Mouse (Mus musculus) forebrain, postnatal 0 days (tissue): ENCODE results near the gene Adra1b. TPM values are rescaled to one million over a fixed set of nuclear protein-coding genes. Genes with fewer than 3 reads are reported as not detected.

Source experiments
- ATAC-seq: fragments of 200-750 bp; cut with Nextera tagmentation; 2 replicates; pipeline ENCODE4 v1.8.0; 2017; ENCODE audit warnings: mild to moderate bottlenecking, moderate library complexity
- DNase-seq: peaks from one replicate; pipeline ENCODE4 v3.0.0-alpha.2; 2015
- H3K27ac ChIP-seq: fragments of 300-500 bp; sonication (generic); 2 replicates; pipeline ENCODE4 v1.5.1; 2014; ENCODE audit warnings: low read depth, mild to moderate bottlenecking, antibody characterized with exemption, low read length, moderate library complexity, mixed read lengths
- H3K27me3 ChIP-seq: fragments of 300-500 bp; sonication (generic); 2 replicates; pipeline ENCODE4 v1.6.1; 2014; ENCODE audit warnings: mild to moderate bottlenecking, low read length, mixed read lengths; ENCODE audit not compliant: insufficient read depth
- H3K36me3 ChIP-seq: fragments of 300-500 bp; sonication (generic); 2 replicates; pipeline ENCODE4 v1.6.1; 2014; ENCODE audit warnings: mild to moderate bottlenecking, moderate library complexity; ENCODE audit not compliant: insufficient read depth
- H3K4me1 ChIP-seq: fragments of 300-500 bp; sonication (generic); 2 replicates; pipeline ENCODE4 v1.6.1; 2014; ENCODE audit warnings: antibody characterized with exemption; ENCODE audit not compliant: insufficient read depth
- H3K4me2 ChIP-seq: fragments of 300-500 bp; sonication (generic); 2 replicates; pipeline ENCODE4 v1.6.1; 2014; ENCODE audit warnings: low read depth, mild to moderate bottlenecking, moderate library complexity
- H3K4me3 ChIP-seq: fragments of 300-500 bp; sonication (generic); 2 replicates; pipeline ENCODE4 v1.5.1; 2014; ENCODE audit warnings: low read depth, low read length, mixed read lengths
- H3K9ac ChIP-seq: fragments of 300-500 bp; sonication (generic); 2 replicates; pipeline ENCODE4 v1.6.1; 2014; ENCODE audit warnings: mild to moderate bottlenecking
- H3K9me3 ChIP-seq: fragments of 300-500 bp; sonication (generic); 2 replicates; pipeline ENCODE4 v1.6.1; 2016; ENCODE audit warnings: low read length
- CTCF ChIP-seq: sonication (generic); IDR thresholded peaks from 2 replicates; pipeline ENCODE4 v1.5.1; 2016; ENCODE audit warnings: antibody characterized with exemption, control low read depth, low read depth
- WGBS: fragments of 180-500 bp; shearing (Covaris S2); extraction: QIAGEN DNeasy Blood & Tissue Kit; methylation state at CpG from one replicate; pipeline ENCODE4 v1.1.7; 2014; 5-methylcytosine and 5-hydroxymethylcytosine counted together
- polyA plus RNA-seq: library from polyadenylated mRNA; unstranded; fragments of >200 nt; fragmentation: Nextera tagmentation; extraction: Ambion mirVana; gene quantifications from 2 replicates; pipeline ENCODE4 v1.2.1, GENCODE M21; 2015
- total RNA-seq: library from RNA; depleted of rRNA; stranded (reverse); fragments of >200 nt; gene quantifications from 2 replicates; pipeline ENCODE4 v1.2.3, GENCODE M21; 2014

Adra1b gene
- total and polyA plus RNA-seq, 2 experiments from 2014 or later: 6.5 to 12.1 TPM

DNA sequence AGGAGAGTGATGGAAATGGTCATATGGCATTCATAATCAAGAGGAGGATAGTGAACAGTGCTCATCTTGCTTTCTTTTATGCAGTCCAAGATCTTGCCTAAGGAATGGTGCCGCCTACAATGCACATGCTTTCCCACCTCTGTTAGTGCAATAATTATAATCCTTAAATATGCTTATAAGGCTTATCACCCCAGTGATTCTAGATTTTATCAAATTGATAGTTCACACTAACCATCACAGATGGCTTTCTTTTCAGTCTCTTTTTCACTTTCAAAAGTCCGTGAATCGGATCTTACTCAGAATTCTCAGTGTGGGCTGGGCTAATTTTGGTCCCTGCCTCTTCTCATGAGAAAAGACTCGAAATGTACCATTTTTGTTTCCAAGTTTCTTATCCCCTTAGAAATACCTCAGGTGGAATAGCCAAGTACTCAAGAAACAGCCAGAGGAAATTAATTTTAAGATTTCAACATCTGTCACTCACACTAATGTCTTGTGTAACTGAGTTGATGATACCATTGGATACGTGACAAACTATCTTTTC lies 17.3 kb downstream of the Adra1b start:
- no peaks in the 10 kb centered on the region for H3K9me3 ChIP-seq
- no peaks in the 10 kb centered on the region for H3K36me3 ChIP-seq
- no peak overlapping the region for H3K4me3 ChIP-seq
- ATAC-seq (no peak), DNase-seq (no peak)
- 88% methylated on average over 5 of the region's 5 CpGs for WGBS
- H3K9ac ChIP-seq: no peak overlapping the region
- no peak overlapping the region for H3K27ac ChIP-seq
- no peak for TF ChIP-seq CTCF
- no peaks in the 10 kb centered on the region for H3K4me1 ChIP-seq
- H3K4me2 ChIP-seq: no peak overlapping the region
- no peaks in the 10 kb centered on the region for H3K27me3 ChIP-seq

DNA sequence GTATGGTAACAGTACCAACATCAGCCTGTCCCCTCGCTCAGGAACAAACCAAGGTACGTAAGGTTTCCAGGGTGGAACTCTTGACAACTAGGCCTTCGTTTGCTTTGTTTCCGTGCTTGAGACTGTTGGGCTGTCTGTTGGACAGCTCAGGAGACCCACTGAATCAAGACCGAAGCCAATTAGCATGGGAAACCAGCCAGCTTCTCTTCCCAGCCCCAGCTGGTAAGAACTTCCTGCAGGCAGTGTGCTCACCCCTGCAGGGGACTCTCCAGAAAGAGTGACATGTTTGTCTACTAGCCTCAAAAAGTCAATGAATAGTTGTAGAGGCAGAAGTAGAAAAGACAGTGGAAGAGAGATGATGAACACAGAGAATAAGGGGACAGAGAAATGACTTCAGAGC lies 23.8 kb downstream of the Adra1b start:
- H3K4me2 ChIP-seq: no peak overlapping the region
- DNase-seq: peak; percentile 1
- no peak for ATAC-seq
- no peaks in the 10 kb centered on the region for H3K36me3 ChIP-seq
- no peak overlapping the region for H3K4me3 ChIP-seq
- H3K4me1 ChIP-seq: no peaks in the 10 kb centered on the region
- H3K27ac ChIP-seq: no peak overlapping the region
- 50% methylated on average over 5 of the region's 5 CpGs for WGBS
- H3K27me3 ChIP-seq: no peaks in the 10 kb centered on the region
- no peak for TF ChIP-seq CTCF
- no peaks in the 10 kb centered on the region for H3K9me3 ChIP-seq
- H3K9ac ChIP-seq: no peak overlapping the region

DNA sequence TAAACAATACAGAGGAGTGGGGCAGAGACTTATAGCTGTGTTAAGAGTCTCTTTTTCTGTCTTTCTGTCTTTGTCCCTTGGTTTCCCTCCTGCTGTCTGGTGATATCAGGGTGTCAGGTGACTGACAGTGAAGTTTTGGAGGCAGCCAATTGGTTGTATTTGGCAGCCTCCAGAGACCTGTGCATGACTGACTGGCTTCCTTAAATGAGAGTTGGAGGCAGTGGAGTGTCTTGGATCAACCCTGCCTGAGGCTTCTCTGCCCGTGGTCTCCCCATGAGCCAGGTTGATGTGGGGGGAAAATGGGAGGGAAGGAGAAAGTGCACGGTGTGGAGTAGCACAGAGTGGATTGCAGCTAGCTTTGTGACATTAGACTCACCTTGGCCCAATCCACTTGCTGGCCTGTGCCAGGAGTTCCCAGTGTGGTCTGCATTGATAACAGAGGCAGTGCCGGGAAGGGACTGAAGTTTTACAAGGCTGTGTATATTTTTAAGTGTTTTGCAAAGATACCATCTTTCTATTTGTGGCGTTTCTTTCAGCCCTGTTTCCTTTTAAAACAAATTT lies 33.2 kb downstream of the Adra1b start:
- Histone ChIP-seq H3K4me3 (no peak overlapping the region), H3K4me2 (no peak overlapping the region), H3K4me1 (no peaks in the 10 kb centered on the region), H3K27me3 (no peaks in the 10 kb centered on the region), H3K9me3 (no peaks in the 10 kb centered on the region), H3K9ac (no peak overlapping the region), H3K27ac (no peak overlapping the region), H3K36me3 (no peaks in the 10 kb centered on the region)
- no peak for TF ChIP-seq CTCF
- no peak for DNase-seq
- WGBS: 67% methylated on average over 4 of the region's 4 CpGs
- ATAC-seq: no peak

DNA sequence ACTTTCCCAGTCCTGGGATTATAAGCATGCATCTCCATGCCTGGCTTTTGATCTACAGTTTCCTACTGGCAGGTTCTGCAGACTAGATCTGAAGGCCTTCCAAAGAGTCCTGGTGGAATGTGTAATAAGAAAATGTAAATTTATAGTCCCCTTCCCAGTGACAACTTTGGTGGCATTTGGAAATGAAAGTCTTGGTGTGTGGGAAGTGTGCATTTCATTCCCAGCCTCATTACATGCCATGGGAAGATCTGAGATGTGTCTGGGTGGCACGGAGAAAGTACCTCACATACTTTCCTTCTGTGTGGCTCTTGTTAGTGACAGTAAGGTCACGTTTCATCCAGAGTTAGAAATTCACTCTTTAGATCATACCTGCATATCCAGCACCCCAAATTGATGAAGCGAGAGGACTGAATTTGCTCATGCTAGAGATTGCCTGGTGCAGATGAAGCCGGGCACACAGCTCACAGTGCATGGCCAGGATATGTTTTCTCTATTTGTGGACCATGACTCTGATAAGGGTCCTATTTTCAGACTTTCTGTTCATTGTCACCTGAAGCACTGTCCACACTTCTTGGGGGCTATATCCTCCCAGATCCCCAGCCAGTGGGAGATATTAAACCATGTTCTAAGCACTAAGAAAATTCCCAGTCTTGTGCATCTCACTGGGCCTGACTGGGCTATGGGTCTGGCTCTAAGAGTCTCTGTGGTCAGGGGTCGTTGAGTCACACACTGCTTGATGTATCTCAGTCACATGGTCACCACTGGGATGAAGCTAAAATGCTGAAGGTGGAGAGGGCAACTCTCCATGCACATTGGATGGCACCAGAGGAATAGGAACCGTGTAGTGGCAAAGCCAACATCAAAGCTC lies 35.5 kb downstream of the Adra1b start:
- no peak overlapping the region for H3K27ac ChIP-seq
- 85% methylated on average over 6 of the region's 6 CpGs for WGBS
- no peaks in the 10 kb centered on the region for H3K27me3 ChIP-seq
- no peak overlapping the region for H3K4me3 ChIP-seq
- no peaks in the 10 kb centered on the region for H3K4me1 ChIP-seq
- no peaks in the 10 kb centered on the region for H3K9me3 ChIP-seq
- no peak overlapping the region for H3K4me2 ChIP-seq
- no peaks in the 10 kb centered on the region for H3K36me3 ChIP-seq
- ATAC-seq: no peak
- H3K9ac ChIP-seq: no peak overlapping the region
- DNase-seq: no peak
- no peak for TF ChIP-seq CTCF

DNA sequence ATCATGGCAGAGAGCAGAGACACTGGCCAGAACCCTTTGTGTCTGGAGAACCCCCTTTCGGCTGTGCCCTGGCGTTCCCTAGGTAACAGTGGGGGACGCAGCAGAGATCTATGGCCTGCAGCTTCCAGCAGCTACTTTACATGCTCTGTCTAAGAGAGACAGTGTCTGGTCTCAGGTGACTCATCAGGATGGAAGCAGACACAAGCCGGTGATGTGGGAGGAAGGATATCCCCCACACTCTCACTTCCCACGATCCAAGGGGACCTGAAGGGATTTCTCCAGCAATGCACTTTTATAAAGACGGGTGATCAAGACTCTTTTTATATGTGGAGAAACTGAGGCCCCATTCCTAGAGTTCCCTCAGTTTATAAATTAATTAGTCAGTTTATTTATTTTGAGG lies 48.0 kb downstream of the Adra1b start:
- Histone ChIP-seq H3K36me3 (no peaks in the 10 kb centered on the region), H3K9me3 (no peaks in the 10 kb centered on the region), H3K4me3 (no peak overlapping the region), H3K4me2 (no peak overlapping the region), H3K27ac (no peak overlapping the region), H3K27me3 (no peaks in the 10 kb centered on the region), H3K9ac (no peak overlapping the region), H3K4me1 (no peaks in the 10 kb centered on the region)
- no peak for TF ChIP-seq CTCF
- DNase-seq (no peak), ATAC-seq (no peak)
- 78% methylated on average over 6 of the region's 6 CpGs for WGBS

DNA sequence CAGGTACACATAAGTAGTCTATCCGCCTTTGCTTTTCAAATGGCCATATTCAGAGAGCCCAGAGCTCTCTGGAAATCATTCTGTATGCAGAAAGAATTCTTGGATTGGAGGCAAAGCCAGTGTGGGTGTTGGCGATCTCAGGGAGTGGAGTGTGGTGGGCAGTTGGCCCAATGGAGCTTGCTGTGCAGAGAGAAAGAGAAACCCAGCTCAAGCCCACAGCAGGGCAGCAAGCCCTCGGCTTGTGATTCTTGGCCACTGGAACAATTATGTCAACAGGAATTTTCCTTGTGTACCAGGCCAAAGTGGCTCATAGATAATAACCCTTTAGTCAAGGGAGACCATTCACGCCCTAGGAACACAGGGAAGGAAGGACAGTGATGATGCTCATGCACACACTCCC lies 53.0 kb downstream of the Adra1b start:
- Histone ChIP-seq H3K27ac (no peak overlapping the region), H3K4me1 (no peaks in the 10 kb centered on the region), H3K4me3 (no peak overlapping the region), H3K27me3 (no peaks in the 10 kb centered on the region), H3K9ac (no peak overlapping the region), H3K4me2 (no peak overlapping the region), H3K36me3 (no peaks in the 10 kb centered on the region), H3K9me3 (no peaks in the 10 kb centered on the region)
- DNase-seq (no peak), ATAC-seq (no peak)
- 81% methylated on average over 4 of the region's 4 CpGs for WGBS
- no peak for TF ChIP-seq CTCF

DNA sequence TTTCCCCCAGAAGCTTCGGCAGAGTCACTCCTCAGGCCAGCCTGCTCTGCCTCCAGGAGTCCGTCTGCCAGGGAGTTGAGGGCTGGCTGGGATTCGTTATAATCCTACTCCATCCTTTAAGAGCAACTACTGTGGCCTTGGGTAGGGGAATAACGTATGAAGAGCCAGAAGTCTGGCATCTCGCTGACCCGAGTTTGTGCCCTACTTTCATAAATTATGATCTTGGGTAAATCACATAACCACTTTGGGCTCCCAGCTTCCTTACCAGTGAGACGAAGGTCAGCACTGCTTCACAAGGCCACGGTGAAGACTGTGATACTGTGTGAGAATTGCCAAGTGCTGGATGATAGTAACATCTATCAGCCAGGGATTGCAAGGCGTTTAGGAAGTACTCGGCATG lies 59.4 kb downstream of the Adra1b start:
- ATAC-seq: no peak

More for the DNA sequence above, 59.4 kb downstream of the Adra1b start:
- Histone ChIP-seq H3K4me1 (no peaks in the 10 kb centered on the region), H3K9ac (no peak overlapping the region), H3K27me3 (no peaks in the 10 kb centered on the region; the same call in 1 of the 2 replicates), H3K4me2 (no peak overlapping the region), H3K36me3 (no peaks in the 10 kb centered on the region), H3K9me3 (no peaks in the 10 kb centered on the region), H3K4me3 (no peak overlapping the region), H3K27ac (no peak overlapping the region)
- no peak for TF ChIP-seq CTCF
- DNase-seq: no peak
- 73% methylated on average over 10 of the region's 10 CpGs for WGBS
